ENCODE assay signal across 31 mouse cellular contexts in the genomic region with DNA sequence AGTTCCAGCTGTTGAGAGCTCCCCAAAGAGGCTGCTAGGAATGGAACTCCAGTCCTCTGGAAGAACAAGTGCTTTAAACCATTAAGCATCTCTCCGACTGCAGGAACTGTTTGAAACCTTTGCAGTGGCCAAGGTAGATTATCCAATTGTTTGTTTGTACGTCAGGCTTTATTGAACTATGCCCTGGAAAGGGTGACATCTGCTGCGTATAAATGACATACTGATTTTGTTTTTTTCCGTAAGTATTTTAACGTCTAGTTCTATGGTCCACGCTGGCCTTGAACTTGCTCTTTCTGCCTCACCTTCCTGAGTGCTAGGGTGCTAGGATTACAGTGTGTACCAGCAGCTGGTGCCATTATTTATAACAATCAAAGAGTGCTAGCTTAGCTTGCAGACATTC. TPM values are rescaled to one million over a fixed set of nuclear protein-coding genes. Genes with fewer than 3 reads are reported as not detected.
DNase-seq lines count a peak whose midpoint lies in the region; ATAC-seq and TF ChIP-seq lines count a peak whose summit lies in the region.
"Had no signal": no experiment of that assay in that cellular context is flagged by ENCODE, and none has a peak within 500 bp of the region (broad histone marks: within the 10 kb centered on the region; RNA-seq: fewer than 3 reads in every experiment).

No protein-coding gene starts in this region.

- H3K36me3 ChIP-seq in liver, embryonic 16.5 days (ENCODE audit: control insufficient read depth, insufficient read depth), result no peaks in the 10 kb centered on the region
- H3K36me3 ChIP-seq: embryonic facial prominence, embryonic 10.5 days; embryonic facial prominence, embryonic 13.5 days; forebrain, embryonic 12.5 days; forebrain, embryonic 15.5 days; G1E; heart, embryonic 12.5 days; heart, embryonic 15.5 days; hindbrain, embryonic 10.5 days; hindbrain, embryonic 13.5 days had no signal

- H3K9me3 ChIP-seq in liver, embryonic 16.5 days (replicated peaks; ENCODE audit: control insufficient read depth, low read length), result no peaks in the 10 kb centered on the region
- H3K9me3 ChIP-seq: embryonic facial prominence, embryonic 10.5 days; embryonic facial prominence, embryonic 13.5 days; forebrain, embryonic 12.5 days; forebrain, embryonic 15.5 days; G1E; heart, embryonic 12.5 days; heart, embryonic 15.5 days; hindbrain, embryonic 10.5 days; hindbrain, embryonic 13.5 days had no signal

- TF ChIP-seq CTCF in left cerebral cortex, adult 2 months (IDR thresholded peaks at IDR 0.05), result no peak
- TF ChIP-seq CTCF in bone marrow, adult 2 months (IDR thresholded peaks at IDR 0.05; ENCODE audit: control insufficient read depth, insufficient read depth, low read length), result no peak

- no peak for ATAC-seq in liver, embryonic 16.5 days (ENCODE audit: low read depth)
- ATAC-seq: forebrain, embryonic 15.5 days; hindbrain, embryonic 16.5 days; Patski had no signal

- H3K9ac ChIP-seq in liver, embryonic 16.5 days (ENCODE audit: low read depth, low read length), result no peak overlapping the region
- H3K9ac ChIP-seq: embryonic facial prominence, embryonic 13.5 days; forebrain, embryonic 12.5 days; forebrain, embryonic 15.5 days; heart, embryonic 12.5 days; heart, embryonic 15.5 days; hindbrain, embryonic 13.5 days had no signal

- H3K27ac ChIP-seq in left cerebral cortex, adult 2 months, result peak overlapping the region; percentile 86; the same call in 1 of the 2 replicates
- no peak overlapping the region; the same call in 1 of the 2 replicates for H3K27ac ChIP-seq in liver, embryonic 16.5 days (ENCODE audit: low read length)
- no peak overlapping the region; the same call in 1 of the 2 replicates for H3K27ac ChIP-seq in bone marrow, adult 2 months (ENCODE audit: control insufficient read depth, insufficient read depth, low read depth, low read length, poor library complexity)
- H3K27ac ChIP-seq: embryonic facial prominence, embryonic 10.5 days; embryonic facial prominence, embryonic 13.5 days; forebrain, embryonic 12.5 days; forebrain, embryonic 15.5 days; hindbrain, embryonic 10.5 days; hindbrain, embryonic 13.5 days had no signal

- intact Hi-C loops in left cerebral cortex, adult 2 months (cut with DNase I), result loop anchor here (2.0 kb wide), 1 partner anchor 15 kb away; no protein-coding TSS in a partner anchor

- no peak overlapping the region for H3K4me3 ChIP-seq in left cerebral cortex, adult 2 months
- 0 out of 2 replicates have a peak overlapping the region, but pooled peaks have one; percentile 4 for H3K4me3 ChIP-seq in liver, embryonic 16.5 days (ENCODE audit: low read depth, low read length)
- H3K4me3 ChIP-seq in bone marrow, adult 2 months (replicated peaks; ENCODE audit: control insufficient read depth, low read depth, low read length), result peak overlapping the region; percentile 41
- H3K4me3 ChIP-seq: embryonic facial prominence, embryonic 10.5 days; embryonic facial prominence, embryonic 13.5 days; erythroblast, embryonic 14.5 days; forebrain, embryonic 12.5 days; forebrain, embryonic 15.5 days; heart, embryonic 12.5 days; heart, embryonic 15.5 days; hindbrain, embryonic 10.5 days; hindbrain, embryonic 13.5 days had no signal

- H3K27me3 ChIP-seq in liver, embryonic 16.5 days (ENCODE audit: control insufficient read depth, insufficient read depth, low read depth, low read length), result no peaks in the 10 kb centered on the region
- H3K27me3 ChIP-seq: CH12.LX; embryonic facial prominence, embryonic 13.5 days; forebrain, embryonic 12.5 days; forebrain, embryonic 15.5 days; heart, embryonic 12.5 days; heart, embryonic 15.5 days; hindbrain, embryonic 13.5 days; Patski had no signal

- WGBS in liver, embryonic 16.5 days (ENCODE audit: insufficient replicate concordance), result 75% methylated on average over 6 of the region's 6 CpGs
- WGBS in bone marrow, adult 2 months, result 88% methylated on average over 6 of the region's 6 CpGs

- TF ChIP-seq POLR2A in bone marrow, adult 2 months (IDR thresholded peaks at IDR 0.05; ENCODE audit: borderline replicate concordance, control insufficient read depth, low read depth, low read length), result no peak

- H3K4me2 ChIP-seq in liver, embryonic 16.5 days (ENCODE audit: low read depth, low read length), result no peak overlapping the region
- H3K4me2 ChIP-seq: embryonic facial prominence, embryonic 13.5 days; forebrain, embryonic 12.5 days; forebrain, embryonic 15.5 days; heart, embryonic 12.5 days; heart, embryonic 15.5 days; hindbrain, embryonic 13.5 days had no signal

- no peak for DNase-seq in left cerebral cortex, adult 2 months (ENCODE audit: extremely low spot score in 1 of 2, low spot score in 2 of 2)
- no peak for DNase-seq in left cerebral cortex, adult 9 months (ENCODE audit: low spot score in 2 of 2)
- DNase-seq in liver, result no peak
- no peak for DNase-seq in yolk sac, embryonic 10.5 days (ENCODE audit: low spot score)
- DNase-seq: adrenal gland, postnatal 10 days; adrenal gland, postnatal 36 days; B cell, adult 2 months; cerebellum, adult 11 months; cerebellum, adult 2 months; cerebellum, adult 9-11 months; cerebellum, postnatal 25 days; embryo, embryonic 11 days; gastrocnemius, postnatal 25 days; heart, adult 18-20 months; heart, postnatal 10 days; heart, postnatal 36 days had no signal

- H3K4me1 ChIP-seq in liver, embryonic 16.5 days (ENCODE audit: control insufficient read depth, low read depth, low read length), result peaks cover 31% of the 10 kb centered on the region
- H3K4me1 ChIP-seq in bone marrow, adult 2 months (ENCODE audit: control insufficient read depth, insufficient read depth, low read length), result peaks cover 17% of the 10 kb centered on the region
- H3K4me1 ChIP-seq: embryonic facial prominence, embryonic 10.5 days; forebrain, embryonic 12.5 days; forebrain, embryonic 15.5 days; hindbrain, embryonic 13.5 days had no signal

RNA-seq across cellular contexts. Expression of a gene that starts 13.8 kb away (rescaled TPM):
- 10 to 100 TPM; 39.4 to 40.1 TPM for total RNA-seq in left cerebral cortex, adult 2 months (2021)
- 12.1 and 13.3 TPM in 2 replicates for polyA plus RNA-seq in liver, embryonic 16.5 days (2015; fragmentation: Nextera tagmentation; extraction: Ambion mirVana)
- polyA plus RNA-seq in bone marrow, adult 2 months (2011; ENCODE audit: insufficient read depth, insufficient read length, low replicate concordance, missing spikeins), result 18.8 and 41.2 TPM in 2 replicates
